Mouse (Mus musculus): Measurements from ENCODE around the gene Gm11567. TPM values are rescaled to one million over a fixed set of nuclear protein-coding genes. Genes with fewer than 3 reads are reported as not detected.

Gene Gm11567
- polyA plus RNA-seq, 1 experiment from 2014 or later, result not detected

Other genes with a start within 250 kb of the Gm11567 start
- not detected in 2 replicates for gene Krtap4-2, start 244.1 kb upstream of the Gm11567 start, polyA plus RNA-seq (2016; fragmentation: Nextera tagmentation; extraction: Ambion mirVana)
- not detected in 2 replicates for gene Krtap4-7, start 235.1 kb upstream of the Gm11567 start, polyA plus RNA-seq (2016; fragmentation: Nextera tagmentation; extraction: Ambion mirVana)
- gene Gm11555, start 229.0 kb upstream of the Gm11567 start, polyA plus RNA-seq (2016; fragmentation: Nextera tagmentation; extraction: Ambion mirVana), result not detected in 2 replicates
- gene Gm11563, start 220.2 kb upstream of the Gm11567 start, polyA plus RNA-seq (2016; fragmentation: Nextera tagmentation; extraction: Ambion mirVana), result not detected in 2 replicates
- gene Krtap4-6, start 213.2 kb upstream of the Gm11567 start, polyA plus RNA-seq (2016; fragmentation: Nextera tagmentation; extraction: Ambion mirVana), result not detected in 2 replicates
- gene Gm14190, start 188.4 kb upstream of the Gm11567 start, polyA plus RNA-seq (2016; fragmentation: Nextera tagmentation; extraction: Ambion mirVana), result not detected in 2 replicates
- gene Gm14180, start 144.9 kb upstream of the Gm11567 start, polyA plus RNA-seq (2016; fragmentation: Nextera tagmentation; extraction: Ambion mirVana), result not detected in 2 replicates
- not detected in 2 replicates for gene Gm11595, start 106.3 kb upstream of the Gm11567 start, polyA plus RNA-seq (2016; fragmentation: Nextera tagmentation; extraction: Ambion mirVana)
- gene Krtap4-8, start 98.5 kb upstream of the Gm11567 start, polyA plus RNA-seq (2016; fragmentation: Nextera tagmentation; extraction: Ambion mirVana), result not detected in 2 replicates
- gene Krtap4-9, start 94.0 kb upstream of the Gm11567 start, polyA plus RNA-seq (2016; fragmentation: Nextera tagmentation; extraction: Ambion mirVana), result not detected in 2 replicates
- not detected in 2 replicates for gene Gm11596, start 85.7 kb upstream of the Gm11567 start, polyA plus RNA-seq (2016; fragmentation: Nextera tagmentation; extraction: Ambion mirVana)
- not detected in 2 replicates for gene Gm11569, start 80.3 kb upstream of the Gm11567 start, polyA plus RNA-seq (2016; fragmentation: Nextera tagmentation; extraction: Ambion mirVana)
- gene Gm11554, start 74.7 kb upstream of the Gm11567 start, polyA plus RNA-seq (2016; fragmentation: Nextera tagmentation; extraction: Ambion mirVana), result not detected in 2 replicates
- not detected in 2 replicates for gene Krtap4-13, start 69.3 kb upstream of the Gm11567 start, polyA plus RNA-seq (2016; fragmentation: Nextera tagmentation; extraction: Ambion mirVana)
- not detected in 2 replicates for gene Gm11564, start 63.5 kb upstream of the Gm11567 start, polyA plus RNA-seq (2016; fragmentation: Nextera tagmentation; extraction: Ambion mirVana)
- not detected in 2 replicates for gene 2300003K06Rik, start 41.1 kb upstream of the Gm11567 start, polyA plus RNA-seq (2016; fragmentation: Nextera tagmentation; extraction: Ambion mirVana)
- not detected in 2 replicates for gene Krtap4-16, start 27.6 kb upstream of the Gm11567 start, polyA plus RNA-seq (2016; fragmentation: Nextera tagmentation; extraction: Ambion mirVana)
- not detected in 2 replicates for gene Gm11568, start 21.3 kb upstream of the Gm11567 start, polyA plus RNA-seq (2016; fragmentation: Nextera tagmentation; extraction: Ambion mirVana)
- not detected in 2 replicates for gene Gm11559, start 14.7 kb upstream of the Gm11567 start, polyA plus RNA-seq (2016; fragmentation: Nextera tagmentation; extraction: Ambion mirVana)
- gene Krtap9-1, start 5.8 kb upstream of the Gm11567 start, polyA plus RNA-seq (2016; fragmentation: Nextera tagmentation; extraction: Ambion mirVana), result not detected in 2 replicates
- not detected in 2 replicates for gene Krtap31-1, start 28.7 kb downstream of the Gm11567 start, polyA plus RNA-seq (2016; fragmentation: Nextera tagmentation; extraction: Ambion mirVana)
- not detected in 2 replicates for gene Gm11565, start 35.6 kb downstream of the Gm11567 start, polyA plus RNA-seq (2016; fragmentation: Nextera tagmentation; extraction: Ambion mirVana)
- not detected in 2 replicates for gene Krtap31-2, start 57.1 kb downstream of the Gm11567 start, polyA plus RNA-seq (2016; fragmentation: Nextera tagmentation; extraction: Ambion mirVana)
- gene Krtap9-5, start 69.3 kb downstream of the Gm11567 start, polyA plus RNA-seq (2016; fragmentation: Nextera tagmentation; extraction: Ambion mirVana), result not detected in 2 replicates
- gene Krtap29-1, start 99.9 kb downstream of the Gm11567 start, polyA plus RNA-seq (2016; fragmentation: Nextera tagmentation; extraction: Ambion mirVana), result not detected in 2 replicates
- not detected in 2 replicates for gene Krtap16-1, start 107.4 kb downstream of the Gm11567 start, polyA plus RNA-seq (2016; fragmentation: Nextera tagmentation; extraction: Ambion mirVana)
- gene Krtap17-1, start 114.8 kb downstream of the Gm11567 start, polyA plus RNA-seq (2016; fragmentation: Nextera tagmentation; extraction: Ambion mirVana), result not detected in 2 replicates
- gene Krt33a, start 137.0 kb downstream of the Gm11567 start, polyA plus RNA-seq (2016; fragmentation: Nextera tagmentation; extraction: Ambion mirVana), result not detected in 2 replicates
- gene Krt33b, start 150.7 kb downstream of the Gm11567 start, polyA plus RNA-seq (2016; fragmentation: Nextera tagmentation; extraction: Ambion mirVana), result not detected in 2 replicates
- gene Krt34, start 162.4 kb downstream of the Gm11567 start, polyA plus RNA-seq (2016; fragmentation: Nextera tagmentation; extraction: Ambion mirVana), result not detected in 2 replicates
- not detected in 2 replicates for gene Krt31, start 171.4 kb downstream of the Gm11567 start, polyA plus RNA-seq (2016; fragmentation: Nextera tagmentation; extraction: Ambion mirVana)
- not detected in 2 replicates for gene Krt32, start 209.0 kb downstream of the Gm11567 start, polyA plus RNA-seq (2016; fragmentation: Nextera tagmentation; extraction: Ambion mirVana)
- not detected in 2 replicates for gene Krt35, start 217.1 kb downstream of the Gm11567 start, polyA plus RNA-seq (2016; fragmentation: Nextera tagmentation; extraction: Ambion mirVana)
- gene Krt36, start 226.4 kb downstream of the Gm11567 start, polyA plus RNA-seq (2016; fragmentation: Nextera tagmentation; extraction: Ambion mirVana), result not detected in 2 replicates
- not detected in 2 replicates for gene Krt13, start 242.4 kb downstream of the Gm11567 start, polyA plus RNA-seq (2016; fragmentation: Nextera tagmentation; extraction: Ambion mirVana)